Mouse (Mus musculus) lung, embryonic 14.5 days (tissue): ENCODE data around the gene Kctd10. TPM values are rescaled to one million over a fixed set of nuclear protein-coding genes. Genes with fewer than 3 reads are reported as not detected.
A peak's percentile ranks its signal among the peaks of the same experiment; 100 is the strongest.

Source experiments
- ATAC-seq: fragments of 200-750 bp; cut with Nextera tagmentation; 2 replicates; pipeline ENCODE4 v1.8.0; 2017; ENCODE audit warnings: mild to moderate bottlenecking, moderate TSS enrichment, moderate library complexity; ENCODE audit not compliant: insufficient read depth
- DNase-seq: peaks from one replicate; pipeline ENCODE4 v3.0.0-alpha.2; 2015
- H3K27ac ChIP-seq: fragments of 300-500 bp; sonication (generic); 2 replicates; pipeline ENCODE4 v1.5.1; 2014; ENCODE audit warnings: low read depth, mild to moderate bottlenecking, moderate library complexity
- H3K27me3 ChIP-seq: fragments of 300-500 bp; sonication (generic); 2 replicates; pipeline ENCODE4 v1.6.1; 2014; ENCODE audit warnings: low read length, control low read depth; ENCODE audit not compliant: insufficient read depth
- H3K36me3 ChIP-seq: fragments of 300-500 bp; sonication (generic); 2 replicates; pipeline ENCODE4 v1.6.1; 2014; ENCODE audit warnings: control low read depth; ENCODE audit not compliant: insufficient read depth
- H3K4me1 ChIP-seq: fragments of 300-500 bp; sonication (generic); 2 replicates; pipeline ENCODE4 v1.6.1; 2014; ENCODE audit warnings: antibody characterized with exemption, control low read depth; ENCODE audit not compliant: insufficient read depth
- H3K4me2 ChIP-seq: fragments of 300-500 bp; sonication (generic); 2 replicates; pipeline ENCODE4 v1.6.1; 2014; ENCODE audit warnings: mild to moderate bottlenecking
- H3K4me3 ChIP-seq: fragments of 300-500 bp; sonication (generic); 2 replicates; pipeline ENCODE4 v1.5.1; 2014; ENCODE audit warnings: low read depth, low read length
- H3K9ac ChIP-seq: fragments of 300-500 bp; sonication (generic); 2 replicates; pipeline ENCODE4 v1.6.1; 2014
- H3K9me3 ChIP-seq: fragments of 300-500 bp; sonication (generic); 2 replicates; pipeline ENCODE4 v1.6.1; 2016; ENCODE audit warnings: low read depth, low read length, control low read depth
- CTCF ChIP-seq: IDR thresholded peaks from 2 replicates; pipeline ENCODE4 v1.5.1; 2016; ENCODE audit warnings: antibody characterized with exemption, low read depth
- WGBS: fragments of 180-500 bp; shearing (Covaris S2); extraction: QIAGEN DNeasy Blood & Tissue Kit; methylation state at CpG from one replicate; pipeline ENCODE4 v1.1.7; 2014; 5-methylcytosine and 5-hydroxymethylcytosine counted together
- polyA plus RNA-seq: library from polyadenylated mRNA; unstranded; fragments of >200 nt; fragmentation: Nextera tagmentation; extraction: Ambion mirVana; gene quantifications from 2 replicates; pipeline ENCODE4 v1.2.1, GENCODE M21; 2014

Kctd10 gene
- polyA plus RNA-seq, 1 experiment from 2014 or later: 140 TPM

DNA sequence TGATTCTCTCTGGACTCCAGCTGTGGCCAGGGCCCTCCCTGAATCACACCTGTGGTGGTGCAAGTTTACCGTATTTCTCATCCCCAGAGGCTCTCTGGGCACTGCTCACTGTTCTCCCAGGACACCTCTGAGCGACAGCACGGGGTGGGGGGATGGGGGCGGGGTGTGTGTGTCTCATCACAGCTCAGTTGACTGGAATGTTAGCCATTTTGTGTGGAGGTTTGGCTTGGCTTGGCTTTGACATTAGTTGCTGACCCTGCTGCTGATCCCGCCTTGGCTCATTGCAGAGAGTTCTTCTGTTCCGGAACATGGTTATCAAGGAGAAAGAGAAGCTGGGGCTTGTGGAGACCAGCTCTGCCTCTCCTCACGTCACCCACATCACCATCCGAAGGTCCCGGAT, 27.5 kb upstream of the Kctd10 start:
- H3K36me3 ChIP-seq: peaks cover 99% of the 10 kb centered on the region
- H3K4me1 ChIP-seq: peaks cover 6% of the 10 kb centered on the region
- H3K9ac ChIP-seq: no peak overlapping the region
- H3K9me3 ChIP-seq: no peaks in the 10 kb centered on the region
- H3K27me3 ChIP-seq: no peaks in the 10 kb centered on the region
- 82% methylated on average over 9 of the region's 9 CpGs for WGBS
- TF ChIP-seq CTCF: no peak
- H3K27ac ChIP-seq: no peak overlapping the region
- DNase-seq (no peak), ATAC-seq (no peak)
- no peak overlapping the region for H3K4me2 ChIP-seq
- no peak overlapping the region for H3K4me3 ChIP-seq

DNA sequence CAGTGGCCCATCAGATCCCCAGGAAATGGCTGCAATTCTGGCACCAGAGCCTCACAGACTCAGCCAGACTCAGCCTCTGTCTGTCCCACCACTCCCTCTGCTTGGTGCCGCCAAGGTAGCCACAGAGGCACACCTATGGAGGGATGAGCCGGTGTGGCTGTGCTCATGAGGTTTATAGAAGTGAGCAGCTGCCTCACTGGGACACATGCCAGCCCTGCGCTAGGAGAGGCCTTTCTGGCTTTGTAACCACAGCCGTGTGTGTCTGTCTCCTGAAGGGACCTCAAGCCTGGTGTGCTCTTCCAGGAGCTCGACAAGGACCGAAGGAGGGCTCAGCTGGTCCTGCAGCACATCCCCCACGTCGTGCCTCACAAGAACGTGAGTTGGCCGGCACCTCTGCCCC, 27.0 kb upstream of the Kctd10 start:
- Histone ChIP-seq H3K36me3 (peaks cover 99% of the 10 kb centered on the region), H3K9ac (no peak overlapping the region), H3K4me1 (peaks cover 5% of the 10 kb centered on the region; the same call in 1 of the 2 replicates), H3K4me3 (no peak overlapping the region), H3K27me3 (no peaks in the 10 kb centered on the region), H3K27ac (no peak overlapping the region), H3K4me2 (no peak overlapping the region), H3K9me3 (no peaks in the 10 kb centered on the region)
- no peak for TF ChIP-seq CTCF
- no peak for ATAC-seq
- DNase-seq: peak; percentile 24
- 79% methylated on average over 10 of the region's 10 CpGs for WGBS

DNA sequence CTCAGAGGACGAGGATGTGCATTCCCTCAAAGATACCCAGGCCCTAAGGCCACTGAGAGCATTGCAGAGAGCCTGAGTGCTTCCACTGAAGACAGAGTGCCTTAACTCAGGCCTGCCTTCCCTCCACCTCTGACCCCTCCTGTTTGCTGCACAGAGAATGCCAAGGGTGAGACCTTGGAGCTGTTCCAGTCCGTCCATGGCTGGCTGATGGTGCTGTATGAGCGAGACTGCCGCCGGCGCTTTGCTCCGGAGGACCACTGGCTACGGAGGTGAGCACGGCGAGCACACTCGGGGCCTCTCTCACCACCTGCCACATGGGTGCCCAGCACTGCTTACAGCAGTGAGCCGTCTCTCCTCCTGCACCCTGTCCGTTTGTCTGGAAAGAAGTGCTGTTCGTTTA, 26.3 kb upstream of the Kctd10 start:
- H3K27ac ChIP-seq: no peak overlapping the region
- no peak for TF ChIP-seq CTCF
- no peak overlapping the region for H3K9ac ChIP-seq
- WGBS: 87% methylated on average over 14 of the region's 14 CpGs
- H3K4me3 ChIP-seq: no peak overlapping the region
- no peaks in the 10 kb centered on the region for H3K4me1 ChIP-seq
- ATAC-seq: no peak
- no peaks in the 10 kb centered on the region for H3K27me3 ChIP-seq
- H3K36me3 ChIP-seq: peaks cover 99% of the 10 kb centered on the region
- DNase-seq: no peak
- H3K9me3 ChIP-seq: no peaks in the 10 kb centered on the region
- no peak overlapping the region for H3K4me2 ChIP-seq

DNA sequence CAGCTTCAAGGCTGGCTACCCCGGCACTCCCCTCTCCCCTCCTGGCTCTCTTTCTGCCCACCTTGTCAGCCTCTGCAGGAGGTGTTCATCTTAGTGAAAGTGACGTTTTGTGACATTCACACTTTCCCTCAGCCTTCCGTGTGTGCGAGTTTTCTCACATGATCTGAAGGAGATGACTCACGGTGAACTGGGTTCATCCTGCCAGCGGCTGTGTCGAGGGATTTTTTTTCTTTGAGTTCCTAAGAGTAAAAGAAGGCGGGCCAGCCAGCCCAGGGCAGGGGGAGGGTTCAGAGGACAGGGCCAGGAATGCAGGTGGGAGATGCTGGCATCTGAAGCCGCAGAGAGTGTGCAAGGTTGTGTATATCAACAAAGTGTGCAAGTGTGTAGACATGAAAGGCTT, 12.9 kb upstream of the Kctd10 start:
- DNase-seq (no peak), ATAC-seq (no peak)
- WGBS: 76% methylated on average over 9 of the region's 9 CpGs
- Histone ChIP-seq H3K36me3 (peaks cover 87% of the 10 kb centered on the region), H3K9ac (no peak overlapping the region), H3K4me3 (no peak overlapping the region), H3K4me2 (no peak overlapping the region), H3K9me3 (no peaks in the 10 kb centered on the region), H3K27me3 (no peaks in the 10 kb centered on the region), H3K4me1 (no peaks in the 10 kb centered on the region), H3K27ac (no peak overlapping the region)
- TF ChIP-seq CTCF: no peak

DNA sequence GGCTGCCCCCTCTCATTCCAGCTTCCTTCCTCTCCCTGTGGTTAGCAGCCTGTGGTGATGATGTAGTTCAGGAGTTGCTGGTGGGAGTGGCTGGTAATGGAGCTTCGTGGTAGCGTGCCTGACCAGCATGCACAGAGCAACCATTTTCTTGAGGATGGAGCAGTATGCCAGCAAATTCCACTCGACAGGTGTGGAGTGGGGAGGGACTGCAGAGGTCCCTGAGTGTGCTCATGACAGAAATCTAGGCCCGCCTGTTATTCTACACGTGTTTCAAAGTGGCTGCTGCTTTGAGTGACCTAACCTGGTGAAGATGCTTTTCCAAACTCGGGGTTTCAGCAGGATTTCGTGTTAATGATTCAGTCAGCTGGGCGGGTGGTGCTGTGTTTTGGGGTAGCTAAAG, 4.1 kb upstream of the Kctd10 start:
- Histone ChIP-seq H3K4me2 (no peak overlapping the region), H3K27ac (no peak overlapping the region), H3K9ac (no peak overlapping the region), H3K36me3 (peaks cover 58% of the 10 kb centered on the region), H3K4me1 (peaks cover 3% of the 10 kb centered on the region; the same call in 1 of the 2 replicates), H3K9me3 (no peaks in the 10 kb centered on the region), H3K4me3 (no peak overlapping the region), H3K27me3 (no peaks in the 10 kb centered on the region)
- ATAC-seq (no peak), DNase-seq (no peak)
- WGBS: 88% methylated on average over 8 of the region's 8 CpGs
- TF ChIP-seq CTCF: no peak

DNA sequence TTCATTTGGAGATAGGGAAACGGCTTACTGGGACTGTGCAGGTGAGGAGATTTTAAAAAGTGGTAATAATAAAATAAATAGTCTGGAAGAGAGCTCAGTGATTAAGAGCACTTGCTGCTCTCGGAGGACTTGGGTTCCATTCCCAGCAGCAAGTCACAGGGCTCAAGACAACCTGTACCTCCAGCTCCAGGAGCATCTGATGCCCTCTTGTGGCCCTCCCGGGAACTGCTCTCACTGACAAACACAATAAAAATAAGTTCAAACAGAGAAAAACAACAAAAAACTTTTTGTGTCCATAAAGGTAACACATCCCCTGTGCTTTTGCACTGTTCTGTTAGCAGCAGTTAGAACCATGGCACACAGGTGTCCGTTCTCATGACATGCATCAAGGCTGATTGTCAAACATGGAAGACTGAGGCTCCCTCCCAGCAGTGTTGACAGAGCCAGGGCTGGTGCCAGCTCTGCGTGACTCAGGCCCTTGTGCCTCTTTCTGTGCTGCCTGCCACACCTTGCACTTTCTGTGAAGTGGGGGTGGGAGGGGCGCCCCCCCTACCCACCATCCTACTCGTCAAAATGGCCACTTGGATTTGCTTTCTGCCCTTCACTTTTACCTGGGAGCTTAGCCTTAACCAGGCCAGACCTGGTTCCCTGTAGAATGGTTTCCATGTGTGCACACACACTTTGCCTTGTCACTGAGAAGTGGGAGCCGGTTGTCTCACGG, 3.0 kb upstream of the Kctd10 start:
- no peaks in the 10 kb centered on the region for H3K9me3 ChIP-seq

DNA sequence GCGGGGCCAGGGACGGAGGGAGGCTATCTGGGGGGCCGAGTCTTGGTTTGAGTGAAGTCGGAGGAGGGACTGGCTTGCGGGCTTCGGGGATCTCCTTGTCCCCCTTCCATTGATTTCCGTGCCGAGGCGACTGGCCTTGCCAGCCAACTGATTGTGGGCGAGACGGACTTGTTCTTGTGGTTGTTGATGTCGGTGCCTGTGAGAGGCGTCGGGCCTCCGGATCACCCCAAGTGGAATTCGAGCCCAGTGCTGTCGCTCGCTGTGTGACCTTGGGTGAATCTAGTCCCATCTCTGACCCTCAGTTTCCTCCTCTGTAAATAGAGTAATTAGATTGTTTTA, 674 bp upstream of the Kctd10 start:
- Histone ChIP-seq H3K27ac (peak overlapping the region; percentile 90), H3K4me1 (peaks cover 20% of the 10 kb centered on the region), H3K36me3 (peaks cover 33% of the 10 kb centered on the region), H3K9me3 (no peaks in the 10 kb centered on the region), H3K4me2 (peak overlapping the region; percentile 74), H3K4me3 (peak overlapping the region; percentile 94), H3K27me3 (no peaks in the 10 kb centered on the region), H3K9ac (peak overlapping the region; percentile 95)
- no peak; the same call in 1 of the 2 replicates for ATAC-seq
- 0% methylated on average over 18 of the region's 18 CpGs for WGBS
- peak; percentile 41 for DNase-seq
- no peak for TF ChIP-seq CTCF

More for the DNA sequence above, 3.0 kb upstream of the Kctd10 start:
- ATAC-seq (no peak), DNase-seq (peak; percentile 63)
- no peak overlapping the region for H3K9ac ChIP-seq
- no peaks in the 10 kb centered on the region for H3K27me3 ChIP-seq
- H3K36me3 ChIP-seq: peaks cover 47% of the 10 kb centered on the region
- 70% methylated on average over 9 of the region's 9 CpGs for whole genome bisulfite sequencing
- peak; percentile 75 for TF ChIP-seq CTCF
- no peak overlapping the region for H3K4me3 ChIP-seq
- H3K4me2 ChIP-seq: no peak overlapping the region
- peaks cover 3% of the 10 kb centered on the region for H3K4me1 ChIP-seq
- no peak overlapping the region for H3K27ac ChIP-seq
